Mouse (Mus musculus): Measurements from ENCODE around the gene Hras.
A peak's percentile ranks its signal among the peaks of the same experiment; 100 is the strongest.

Hras gene

GRCm38 (mm10) chr7:141175068-141175467 lies 18.7 kb downstream of the Hras start:
- no peak for DNase-seq (ENCODE audit: low spot score)

GRCm38 (mm10) chr7:141173323-141173850 lies 20.4 kb downstream of the Hras start:
- DNase-seq (ENCODE audit: low spot score), result no peak

GRCm38 (mm10) chr7:141172116-141173006 lies 21.4 kb downstream of the Hras start, which contains the start of gene Rnh1:
Gene Rnh1, minus strand, starts transcription at chr7:141172857.
- DNase-seq (ENCODE audit: low spot score), result peak; percentile 97

- DNase-seq (ENCODE audit: low spot score), result no peak
Measured at GRCm38 (mm10) chr7:141169866-141170265, 23.9 kb downstream of the Hras start.

GRCm38 (mm10) chr7:141169300-141169699 lies 24.5 kb downstream of the Hras start:
- no peak for DNase-seq (ENCODE audit: low spot score)

- peak; percentile 84 for DNase-seq (ENCODE audit: low spot score)
Measured at GRCm38 (mm10) chr7:141168518-141168953, 25.3 kb downstream of the Hras start.

GRCm38 (mm10) chr7:141167901-141168517 lies 25.8 kb downstream of the Hras start:
- peak; percentile 22 for DNase-seq (ENCODE audit: low spot score)

GRCm38 (mm10) chr7:141164850-141165249 lies 29.0 kb downstream of the Hras start:
- peak; percentile 37 for DNase-seq (ENCODE audit: low spot score)

- no peak for DNase-seq (ENCODE audit: low spot score)
Measured at GRCm38 (mm10) chr7:141164397-141164796, 29.4 kb downstream of the Hras start.

- no peak for DNase-seq (ENCODE audit: low spot score)
Measured at GRCm38 (mm10) chr7:141155362-141155761, 38.4 kb downstream of the Hras start.

- peak; percentile 21 for DNase-seq (ENCODE audit: low spot score)
Measured at GRCm38 (mm10) chr7:141148639-141149038, 45.2 kb downstream of the Hras start.

- DNase-seq (ENCODE audit: low spot score), result no peak
Measured at GRCm38 (mm10) chr7:141147044-141147443, 46.8 kb downstream of the Hras start.

- DNase-seq (ENCODE audit: low spot score), result no peak
Measured at GRCm38 (mm10) chr7:141146043-141146595, 47.7 kb downstream of the Hras start.

GRCm38 (mm10) chr7:141145403-141145802 lies 48.4 kb downstream of the Hras start:
- DNase-seq (ENCODE audit: low spot score), result no peak

- no peak for DNase-seq (ENCODE audit: low spot score)
Measured at GRCm38 (mm10) chr7:141144650-141145049, 49.2 kb downstream of the Hras start.

- no peak for DNase-seq (ENCODE audit: low spot score)
Measured at GRCm38 (mm10) chr7:141143861-141144260, 49.9 kb downstream of the Hras start.

GRCm38 (mm10) chr7:141143112-141143511 lies 50.7 kb downstream of the Hras start:
- DNase-seq (ENCODE audit: low spot score), result no peak

- no peak for DNase-seq (ENCODE audit: low spot score)
Measured at GRCm38 (mm10) chr7:141141326-141141725, 52.5 kb downstream of the Hras start.
